Mouse (Mus musculus): ENCODE measurements around the gene Gm20683. TPM values are rescaled to one million over a fixed set of nuclear protein-coding genes. Genes with fewer than 3 reads are reported as not detected.

Gene Gm20683
- 1 to 10 TPM in 1 of 2 experiments, under 1 TPM in 1; 0.89 to 4.0 TPM for total RNA-seq (2023)

GRCm38 (mm10) chr17:25841117-25841880 lies at the start of gene Gm20683:
Gene Gm20683 (minus strand): TSS chr17:25841763.

GRCm38 (mm10) chr17:25880196-25880910 lies 38.8 kb upstream of the Gm20683 start, which contains the start of gene Wfikkn1:
Gene Wfikkn1 (minus strand): TSS chr17:25880858.

GRCm38 (mm10) chr17:25874721-25875170 lies 33.2 kb upstream of the Gm20683 start, which contains the start of gene Mettl26:
Gene Mettl26 (plus strand): TSS chr17:25875074.

GRCm38 (mm10) chr17:25868601-25869191 lies 27.1 kb upstream of the Gm20683 start, which contains the start of gene Mcrip2:
Gene Mcrip2 (minus strand): TSS chr17:25868764.

GRCm38 (mm10) chr17:25860832-25861703 lies 19.5 kb upstream of the Gm20683 start, which contains the start of gene Wdr90:
Gene Wdr90 (minus strand): TSS chr17:25861501.

GRCm38 (mm10) chr17:25844396-25844901 lies 2.9 kb upstream of the Gm20683 start, which contains the start of gene Rhot2:
Gene Rhot2 (minus strand): TSS chr17:25844851.

GRCm38 (mm10) chr17:25837076-25837410 lies 4.5 kb downstream of the Gm20683 start, which contains the start of gene Rhbdl1:
Gene Rhbdl1 (minus strand): TSS chr17:25837295.

GRCm38 (mm10) chr17:25833291-25833663 lies 8.3 kb downstream of the Gm20683 start, which contains the start of gene Stub1:
Gene Stub1 (minus strand): TSS chr17:25833404.

GRCm38 (mm10) chr17:25828712-25829557 lies 12.6 kb downstream of the Gm20683 start, which contains the start of gene Jmjd8:
Gene Jmjd8 (plus strand): TSS chr17:25828867.

GRCm38 (mm10) chr17:25823452-25823851 lies 18.1 kb downstream of the Gm20683 start, which contains the start of gene Wdr24:
Gene Wdr24 (plus strand): TSS chr17:25823627.

GRCm38 (mm10) chr17:25808789-25809605 lies 32.6 kb downstream of the Gm20683 start, which contains the start of gene Fbxl16:
Gene Fbxl16 (plus strand): TSS chr17:25809085.

GRCm38 (mm10) chr17:25796951-25797369 lies 44.6 kb downstream of the Gm20683 start, which contains the start of gene Metrn:
Gene Metrn (minus strand): TSS chr17:25797136.

GRCm38 (mm10) chr17:25795609-25796092 lies 45.9 kb downstream of the Gm20683 start, which contains the start of gene AC134908.4:
Gene AC134908.4 (minus strand): TSS chr17:25795659.

GRCm38 (mm10) chr17:25792615-25793014 lies 48.9 kb downstream of the Gm20683 start, which contains the start of gene Fam173a:
Gene Fam173a (minus strand): TSS chr17:25792901.

GRCm38 (mm10) chr17:25786280-25786679 lies 55.3 kb downstream of the Gm20683 start, which contains the start of gene Ccdc78:
Gene Ccdc78 (plus strand): TSS chr17:25786580.

GRCm38 (mm10) chr17:25785281-25785745 lies 56.2 kb downstream of the Gm20683 start, which contains the start of gene Haghl:
Gene Haghl (minus strand): TSS chr17:25785673.

Measured in monocyte, adult 59 days (primary cell).